Mouse (Mus musculus): ENCODE data around the gene Nf2. TPM values are rescaled to one million over a fixed set of nuclear protein-coding genes. Genes with fewer than 3 reads are reported as not detected.

Gene Nf2
- polyA plus RNA-seq, 1 experiment: 77.7 TPM

- peaks cover 82% of the 10 kb centered on the region for H3K36me3 ChIP-seq (ENCODE audit: control insufficient read depth, insufficient read depth, low read length, poor library complexity, severe bottlenecking)
- H3K9ac ChIP-seq (ENCODE audit: low read depth, poor library complexity, severe bottlenecking): no peak overlapping the region
- H3K27me3 ChIP-seq (ENCODE audit: control insufficient read depth, insufficient read depth, low read length, poor library complexity, severe bottlenecking): no peaks in the 10 kb centered on the region
- no peak overlapping the region for H3K27ac ChIP-seq (ENCODE audit: insufficient read depth, low read length)
- peaks cover 39% of the 10 kb centered on the region for H3K9me3 ChIP-seq (replicated peaks; ENCODE audit: control insufficient read depth, insufficient read depth, low read length, poor library complexity, severe bottlenecking)
- TF ChIP-seq POLR2A (IDR thresholded peaks at IDR 0.05; ENCODE audit: insufficient read depth, low read length): no peak
- TF ChIP-seq CTCF (IDR thresholded peaks at IDR 0.05; ENCODE audit: low read depth, low read length): no peak
- TF ChIP-seq EP300 (IDR thresholded peaks at IDR 0.05; ENCODE audit: insufficient read depth, low read depth, low read length): no peak
- H3K4me3 ChIP-seq (ENCODE audit: low read depth, low read length): no peak overlapping the region
- no peaks in the 10 kb centered on the region for H3K4me1 ChIP-seq (ENCODE audit: control insufficient read depth, insufficient read depth, low read length)
Observed at GRCm38 (mm10) chr11:4793006-4793405, 56.3 kb downstream of the Nf2 start.

- Histone ChIP-seq H3K36me3 (ENCODE audit: control insufficient read depth, insufficient read depth, low read length, poor library complexity, severe bottlenecking) (peaks cover 78% of the 10 kb centered on the region), H3K9me3 (replicated peaks; ENCODE audit: control insufficient read depth, insufficient read depth, low read length, poor library complexity, severe bottlenecking) (peaks cover 25% of the 10 kb centered on the region), H3K4me3 (ENCODE audit: low read depth, low read length) (no peak overlapping the region), H3K27me3 (ENCODE audit: control insufficient read depth, insufficient read depth, low read length, poor library complexity, severe bottlenecking) (no peaks in the 10 kb centered on the region), H3K4me1 (ENCODE audit: control insufficient read depth, insufficient read depth, low read length) (no peaks in the 10 kb centered on the region), H3K27ac (ENCODE audit: insufficient read depth, low read length) (no peak overlapping the region), H3K9ac (ENCODE audit: low read depth, poor library complexity, severe bottlenecking) (no peak overlapping the region)
- TF ChIP-seq CTCF (IDR thresholded peaks at IDR 0.05; ENCODE audit: low read depth, low read length) (no peak), EP300 (IDR thresholded peaks at IDR 0.05; ENCODE audit: insufficient read depth, low read depth, low read length) (no peak), POLR2A (IDR thresholded peaks at IDR 0.05; ENCODE audit: insufficient read depth, low read length) (no peak)
Observed at GRCm38 (mm10) chr11:4791549-4791948, 57.8 kb downstream of the Nf2 start.

- Histone ChIP-seq H3K4me1 (ENCODE audit: control insufficient read depth, insufficient read depth, low read length) (no peaks in the 10 kb centered on the region), H3K9ac (ENCODE audit: low read depth, poor library complexity, severe bottlenecking) (no peak overlapping the region), H3K27ac (ENCODE audit: insufficient read depth, low read length) (no peak overlapping the region), H3K36me3 (ENCODE audit: control insufficient read depth, insufficient read depth, low read length, poor library complexity, severe bottlenecking) (peaks cover 71% of the 10 kb centered on the region), H3K27me3 (ENCODE audit: control insufficient read depth, insufficient read depth, low read length, poor library complexity, severe bottlenecking) (no peaks in the 10 kb centered on the region), H3K4me3 (ENCODE audit: low read depth, low read length) (no peak overlapping the region), H3K9me3 (replicated peaks; ENCODE audit: control insufficient read depth, insufficient read depth, low read length, poor library complexity, severe bottlenecking) (peaks cover 6% of the 10 kb centered on the region)
- TF ChIP-seq CTCF (IDR thresholded peaks at IDR 0.05; ENCODE audit: low read depth, low read length): no peak
- no peak for TF ChIP-seq POLR2A (IDR thresholded peaks at IDR 0.05; ENCODE audit: insufficient read depth, low read length)
- no peak for TF ChIP-seq EP300 (IDR thresholded peaks at IDR 0.05; ENCODE audit: insufficient read depth, low read depth, low read length)
Observed at GRCm38 (mm10) chr11:4789691-4790090, 59.6 kb downstream of the Nf2 start.

- H3K4me3 ChIP-seq (ENCODE audit: low read depth, low read length): no peak overlapping the region
- no peaks in the 10 kb centered on the region for H3K27me3 ChIP-seq (ENCODE audit: control insufficient read depth, insufficient read depth, low read length, poor library complexity, severe bottlenecking)
- TF ChIP-seq POLR2A (IDR thresholded peaks at IDR 0.05; ENCODE audit: insufficient read depth, low read length) (no peak), CTCF (IDR thresholded peaks at IDR 0.05; ENCODE audit: low read depth, low read length) (no peak), EP300 (IDR thresholded peaks at IDR 0.05; ENCODE audit: insufficient read depth, low read depth, low read length) (no peak)
- no peak overlapping the region for H3K27ac ChIP-seq (ENCODE audit: insufficient read depth, low read length)
- H3K9me3 ChIP-seq (replicated peaks; ENCODE audit: control insufficient read depth, insufficient read depth, low read length, poor library complexity, severe bottlenecking): no peaks in the 10 kb centered on the region
- H3K9ac ChIP-seq (ENCODE audit: low read depth, poor library complexity, severe bottlenecking): no peak overlapping the region
- no peaks in the 10 kb centered on the region for H3K4me1 ChIP-seq (ENCODE audit: control insufficient read depth, insufficient read depth, low read length)
- peaks cover 53% of the 10 kb centered on the region for H3K36me3 ChIP-seq (ENCODE audit: control insufficient read depth, insufficient read depth, low read length, poor library complexity, severe bottlenecking)
Observed at GRCm38 (mm10) chr11:4784629-4785142, 64.7 kb downstream of the Nf2 start.

- H3K4me3 ChIP-seq (ENCODE audit: low read depth, low read length): no peak overlapping the region
- H3K9me3 ChIP-seq (replicated peaks; ENCODE audit: control insufficient read depth, insufficient read depth, low read length, poor library complexity, severe bottlenecking): no peaks in the 10 kb centered on the region
- no peaks in the 10 kb centered on the region for H3K4me1 ChIP-seq (ENCODE audit: control insufficient read depth, insufficient read depth, low read length)
- H3K36me3 ChIP-seq (ENCODE audit: control insufficient read depth, insufficient read depth, low read length, poor library complexity, severe bottlenecking): peaks cover 46% of the 10 kb centered on the region
- H3K27ac ChIP-seq (ENCODE audit: insufficient read depth, low read length): no peak overlapping the region
- H3K9ac ChIP-seq (ENCODE audit: low read depth, poor library complexity, severe bottlenecking): no peak overlapping the region
- H3K27me3 ChIP-seq (ENCODE audit: control insufficient read depth, insufficient read depth, low read length, poor library complexity, severe bottlenecking): no peaks in the 10 kb centered on the region
- no peak for TF ChIP-seq CTCF (IDR thresholded peaks at IDR 0.05; ENCODE audit: low read depth, low read length)
- no peak for TF ChIP-seq POLR2A (IDR thresholded peaks at IDR 0.05; ENCODE audit: insufficient read depth, low read length)
- no peak for TF ChIP-seq EP300 (IDR thresholded peaks at IDR 0.05; ENCODE audit: insufficient read depth, low read depth, low read length)
Observed at GRCm38 (mm10) chr11:4783116-4783515, 66.2 kb downstream of the Nf2 start.

- peaks cover 36% of the 10 kb centered on the region for H3K36me3 ChIP-seq (ENCODE audit: control insufficient read depth, insufficient read depth, low read length, poor library complexity, severe bottlenecking)
Observed at GRCm38 (mm10) chr11:4780927-4781326, 68.4 kb downstream of the Nf2 start.

More at GRCm38 (mm10) chr11:4780927-4781326, 68.4 kb downstream of the Nf2 start:
- Histone ChIP-seq H3K9me3 (replicated peaks; ENCODE audit: control insufficient read depth, insufficient read depth, low read length, poor library complexity, severe bottlenecking) (no peaks in the 10 kb centered on the region), H3K4me3 (ENCODE audit: low read depth, low read length) (no peak overlapping the region), H3K27me3 (ENCODE audit: control insufficient read depth, insufficient read depth, low read length, poor library complexity, severe bottlenecking) (no peaks in the 10 kb centered on the region), H3K27ac (ENCODE audit: insufficient read depth, low read length) (no peak overlapping the region), H3K9ac (ENCODE audit: low read depth, poor library complexity, severe bottlenecking) (no peak overlapping the region), H3K4me1 (ENCODE audit: control insufficient read depth, insufficient read depth, low read length) (no peaks in the 10 kb centered on the region)
- no peak for TF ChIP-seq POLR2A (IDR thresholded peaks at IDR 0.05; ENCODE audit: insufficient read depth, low read length)
- TF ChIP-seq CTCF (IDR thresholded peaks at IDR 0.05; ENCODE audit: low read depth, low read length): no peak
- TF ChIP-seq EP300 (IDR thresholded peaks at IDR 0.05; ENCODE audit: insufficient read depth, low read depth, low read length): no peak
